Mouse (Mus musculus) urinary bladder, postnatal 0 days (tissue): ENCODE measurements around the gene Vmn2r19. TPM values are rescaled to one million over a fixed set of nuclear protein-coding genes. Genes with fewer than 3 reads are reported as not detected.

Experiments used
- polyA plus RNA-seq: library from polyadenylated mRNA; unstranded; fragments of >200 nt; fragmentation: Nextera tagmentation; extraction: Ambion mirVana; gene quantifications from 2 replicates; pipeline ENCODE4 v1.2.1, GENCODE M21; 2015

Vmn2r19 gene
- polyA plus RNA-seq: not detected in 2 replicates

DNA sequence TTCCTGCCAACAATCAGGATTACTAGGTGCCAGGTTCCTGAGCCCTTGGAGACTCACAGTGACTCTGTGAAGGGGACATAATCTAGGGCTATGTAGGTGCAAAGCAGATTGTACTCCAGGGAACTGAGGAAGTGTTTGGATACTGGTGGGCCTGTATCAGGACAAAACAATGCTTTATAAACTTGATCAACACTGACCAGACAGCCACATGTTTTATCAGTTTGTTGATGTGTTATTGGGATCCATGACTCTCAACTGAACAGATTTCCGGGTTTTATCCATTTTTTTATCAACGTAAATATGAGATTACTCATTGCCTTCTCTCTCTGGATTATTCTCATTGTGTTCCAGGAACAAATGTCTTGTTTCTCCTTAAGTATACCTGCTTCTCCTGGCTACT is at the start of gene Vmn2r19:
Gene Vmn2r19, plus strand, starts transcription at position 301 of the 400 bp plus-strand sequence.

DNA sequence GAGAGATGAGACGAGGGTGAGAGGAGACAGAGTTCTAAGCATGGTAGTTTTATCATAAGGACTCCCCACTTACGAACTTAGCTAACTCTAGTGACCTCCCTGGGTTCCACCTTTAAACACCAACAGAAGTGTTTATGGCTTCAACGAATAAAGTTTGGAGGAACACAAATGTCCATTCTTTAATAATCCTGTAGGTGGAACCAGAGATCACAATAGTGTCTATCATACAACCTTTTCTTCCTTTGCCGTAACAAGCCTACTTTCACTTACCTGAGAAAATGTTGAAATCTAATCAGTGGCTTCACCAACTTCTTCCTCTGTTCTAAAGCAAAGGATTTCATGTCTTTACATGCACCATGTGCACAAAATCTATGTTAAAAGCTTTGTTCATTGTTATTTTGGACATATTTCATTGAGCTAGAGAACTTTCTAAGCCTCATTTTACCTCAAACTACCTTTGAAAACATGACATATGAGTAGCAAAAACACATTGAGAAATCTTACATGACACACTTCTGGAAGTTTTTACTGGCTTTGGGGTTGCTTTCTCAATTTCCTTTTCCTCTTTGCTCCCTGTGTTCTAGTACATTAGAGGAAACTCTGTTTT is 46.5 kb upstream of the Vmn2r19 start, which contains the start of gene Clec4d:
Gene Clec4d, plus strand, starts transcription at position 557 of the 607 bp plus-strand sequence.

DNA sequence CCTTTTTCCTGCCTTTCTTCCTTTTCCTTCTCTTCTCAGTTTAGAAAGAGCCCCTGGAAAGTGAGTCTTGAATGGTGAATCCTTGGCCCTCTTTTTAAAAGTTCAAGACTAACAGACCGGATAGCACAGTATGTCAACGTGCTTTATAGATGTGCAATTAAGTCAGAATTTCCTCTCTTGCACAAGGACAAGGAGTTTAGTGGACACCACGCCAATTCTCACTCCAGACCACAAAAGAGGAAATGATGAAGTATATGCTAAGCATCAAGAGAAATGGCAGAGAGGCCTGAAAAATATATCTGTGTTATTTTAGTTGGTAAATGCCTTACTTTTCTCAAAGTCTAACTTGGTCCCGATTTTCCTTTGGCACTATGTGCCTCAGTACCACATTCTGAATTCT is 18.4 kb upstream of the Vmn2r19 start, which contains the start of gene Clec4e:
Gene Clec4e, minus strand, starts transcription at position 118 of the 400 bp plus-strand sequence.

Other genes starting within 250 kb of the Vmn2r19 start
- gene Clec4a2, start 201.9 kb upstream of the Vmn2r19 start, polyA plus RNA-seq: 7.9 and 11.4 TPM in 2 replicates
- gene Clec4b2, start 135.4 kb upstream of the Vmn2r19 start, polyA plus RNA-seq: not detected in 2 replicates
- 6.8 and 11.6 TPM in 2 replicates for gene Clec4n, start 78.5 kb upstream of the Vmn2r19 start, polyA plus RNA-seq
- 3.4 and 20.4 TPM in 2 replicates for gene Clec4d, start 46.2 kb upstream of the Vmn2r19 start, polyA plus RNA-seq
- 0.33 and 1.2 TPM in 2 replicates for gene Clec4e, start 18.5 kb upstream of the Vmn2r19 start, polyA plus RNA-seq
- gene Vmn2r20, start 109.8 kb downstream of the Vmn2r19 start, polyA plus RNA-seq: not detected in 2 replicates
- gene Vmn2r21, start 225.1 kb downstream of the Vmn2r19 start, polyA plus RNA-seq: not detected in 2 replicates